Mouse (Mus musculus) MEL (cell line): Measurements from ENCODE around the gene Tmem171.

ENCODE experiments used
- BHLHE40 ChIP-seq: IDR thresholded peaks from 2 replicates; pipeline ENCODE4 v1.6.1; 2012; ENCODE audit warnings: low read depth, mild to moderate bottlenecking, inconsistent platforms, low read length, improper control_type of control experiment, borderline replicate concordance
- CHD2 ChIP-seq: IDR thresholded peaks from 2 replicates; pipeline ENCODE4 v1.6.1; 2011; ENCODE audit warnings: low read length, improper control_type of control experiment
- CTCF ChIP-seq, 3 experiments: IDR thresholded peaks in 2 of 3; conservative IDR thresholded peaks in 1 of 3; 2 replicates each; pipeline ENCODE4 v1.5.1; 2011 to 2012; ENCODE audit warnings: low read length in 3 of 3, low read depth in 2 of 3, mild to moderate bottlenecking in 2 of 3, improper control_type of control experiment in 1 of 3, inconsistent platforms in 1 of 3, mixed read lengths in 1 of 3, moderate library complexity in 1 of 3; ENCODE audit not compliant: control insufficient read depth in 1 of 3, insufficient read depth in 1 of 3, poor library complexity in 1 of 3, severe bottlenecking in 1 of 3
- E2F4 ChIP-seq: IDR thresholded peaks from 2 replicates; pipeline ENCODE4 v1.6.1; 2011; ENCODE audit warnings: low read depth, low read length, improper control_type of control experiment, borderline replicate concordance
- ETS1 ChIP-seq: IDR thresholded peaks from 2 replicates; pipeline ENCODE4 v1.6.1; 2012; ENCODE audit warnings: low read depth, mild to moderate bottlenecking, inconsistent platforms, low read length, improper control_type of control experiment, moderate library complexity
- MAFK ChIP-seq: IDR thresholded peaks from 2 replicates; pipeline ENCODE4 v1.6.1; 2011; ENCODE audit warnings: low read depth, mild to moderate bottlenecking, low read length, improper control_type of control experiment, borderline replicate concordance
- MYC ChIP-seq: IDR thresholded peaks from 2 replicates; pipeline ENCODE4 v1.6.1; 2011; ENCODE audit warnings: low read depth, mild to moderate bottlenecking, low read length, improper control_type of control experiment, moderate library complexity
- NELFE ChIP-seq: IDR thresholded peaks from 2 replicates; pipeline ENCODE4 v1.6.1; 2011; ENCODE audit warnings: low read depth, low read length, improper control_type of control experiment
- ZMIZ1 ChIP-seq: IDR thresholded peaks from 2 replicates; pipeline ENCODE4 v1.6.1; 2012; ENCODE audit warnings: low read depth, mild to moderate bottlenecking, inconsistent platforms, low read length, improper control_type of control experiment, moderate library complexity

DNA sequence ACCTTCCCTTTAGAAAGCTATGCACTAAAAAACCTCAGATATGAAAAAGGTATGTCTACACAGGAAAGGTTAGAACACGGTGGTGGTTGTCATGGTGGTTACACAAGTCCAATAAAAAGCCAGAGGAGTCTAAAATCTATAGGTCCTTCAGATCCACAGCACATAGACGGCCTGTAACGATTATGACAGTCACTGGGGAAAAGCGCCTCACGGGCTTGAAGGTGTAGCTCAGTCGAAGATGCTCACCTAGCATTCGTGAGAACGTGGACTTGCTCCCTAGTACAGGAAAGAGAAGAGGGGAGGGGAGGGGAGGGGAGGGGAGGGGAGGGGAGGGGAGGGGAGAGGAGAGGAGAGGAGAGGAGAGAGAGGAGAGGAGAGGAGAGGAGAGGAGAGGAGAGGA lies 9.2 kb upstream of the Tmem171 start:
- TF ChIP-seq CTCF (IDR thresholded peaks at IDR 0.05 in 2 of 3, conservative IDR thresholded peaks at IDR 0.05 in 1 of 3; ENCODE audit: control insufficient read depth in 1 of 3, insufficient read depth in 1 of 3, low read depth in 2 of 3, low read length in 3 of 3, poor library complexity in 1 of 3, severe bottlenecking in 1 of 3) (no peak), CHD2 (no peak), MYC (no peak), ZMIZ1 (no peak), BHLHE40 (no peak), E2F4 (no peak), NELFE (no peak), MAFK (no peak), ETS1 (no peak)
